In the genomic region with DNA sequence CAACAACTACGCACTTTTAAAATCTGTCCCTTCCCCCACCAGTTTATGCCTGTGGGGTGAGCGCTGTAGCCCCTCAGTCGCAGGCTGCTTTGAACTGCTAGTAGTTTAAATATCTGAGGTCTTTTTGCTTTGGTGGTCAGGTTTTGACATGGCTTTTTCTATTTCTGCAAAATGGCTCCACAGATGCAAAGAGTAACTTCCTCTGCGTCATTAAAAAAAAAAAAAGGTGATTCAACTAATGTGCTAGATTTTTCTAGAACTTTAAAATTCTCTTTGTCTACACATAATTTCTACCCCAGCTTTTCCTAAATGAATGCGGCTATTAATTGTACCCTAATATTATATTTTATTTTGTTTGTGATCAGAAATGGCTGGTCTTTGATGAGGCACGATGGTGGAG, we compare ENCODE assay signal across 8 mouse cellular contexts. TPM values are rescaled to one million over a fixed set of nuclear protein-coding genes. Genes with fewer than 3 reads are reported as not detected.
A peak's percentile ranks its signal among the peaks of the same experiment; 100 is the strongest.
DNase-seq lines count a peak whose midpoint lies in the region; ATAC-seq and TF ChIP-seq lines count a peak whose summit lies in the region.

No protein-coding gene starts in this region.

- H3K27me3 ChIP-seq in heart, embryonic 14.5 days (ENCODE audit: control insufficient read depth, insufficient read depth, low read length), result peaks cover 21% of the 10 kb centered on the region
- H3K27me3 ChIP-seq in hindbrain, embryonic 11.5 days (ENCODE audit: control insufficient read depth, insufficient read depth, low read length), result peaks cover 57% of the 10 kb centered on the region
- peaks cover 26% of the 10 kb centered on the region for H3K27me3 ChIP-seq in megakaryocyte, embryonic 14.5 days (replicated peaks)

- 30% methylated on average over 6 of the region's 6 CpGs for WGBS in heart, embryonic 14.5 days
- WGBS in hindbrain, embryonic 11.5 days, result 32% methylated on average over 6 of the region's 6 CpGs

- intact Hi-C loops in left cerebral cortex, postnatal 14 days (cut with DNase I), result no loop called here

- no peak for DNase-seq in heart, postnatal 4 days
- DNase-seq in ES-E14 (ENCODE audit: low read depth, low spot score), result no peak
- no peak for DNase-seq in hindbrain, embryonic 11.5 days (ENCODE audit: low spot score)
- no peak for DNase-seq in thymus, postnatal 0 days (ENCODE audit: low spot score)
- DNase-seq in left cerebral cortex, postnatal 14 days (ENCODE audit: low spot score in 2 of 2), result no peak
- no peak for DNase-seq in spleen, postnatal 36 days (ENCODE audit: low spot score in 2 of 2)

- in situ Hi-C loops in ES-E14 (cut with MboI; ENCODE audit: low sequenced_read_pairs in 2 of 2, unreplicated experiment in 2 of 2), result no loop called here

- peaks cover 21% of the 10 kb centered on the region for H3K36me3 ChIP-seq in heart, embryonic 14.5 days (ENCODE audit: control insufficient read depth, insufficient read depth, low read length)
- H3K36me3 ChIP-seq in ES-E14 (ENCODE audit: control insufficient read depth, insufficient read depth, low read length, poor library complexity, severe bottlenecking), result peaks cover 3% of the 10 kb centered on the region
- H3K36me3 ChIP-seq in hindbrain, embryonic 11.5 days (ENCODE audit: control insufficient read depth, insufficient read depth, low read length), result peaks cover 4% of the 10 kb centered on the region; the same call in 1 of the 2 replicates
- peaks cover 27% of the 10 kb centered on the region for H3K36me3 ChIP-seq in megakaryocyte, embryonic 14.5 days (replicated peaks; ENCODE audit: low read length)

- H3K4me3 ChIP-seq in heart, embryonic 14.5 days (ENCODE audit: control insufficient read depth in 1 of 2, insufficient read depth in 1 of 2, low read depth in 1 of 2, low read length in 2 of 2), result peak overlapping the region; percentile 62 to 74
- peak overlapping the region; percentile 72 to 82 for H3K4me3 ChIP-seq in ES-E14 (ENCODE audit: insufficient read depth in 1 of 2, low read depth in 1 of 2, low read length in 2 of 2, poor library complexity in 1 of 2, severe bottlenecking in 1 of 2)
- H3K4me3 ChIP-seq in hindbrain, embryonic 11.5 days (ENCODE audit: low read depth, low read length), result peak overlapping the region; percentile 22
- peak overlapping the region; percentile 94 for H3K4me3 ChIP-seq in megakaryocyte, embryonic 14.5 days (replicated peaks)

- H3K4me1 ChIP-seq in heart, embryonic 14.5 days (ENCODE audit: control insufficient read depth in 2 of 2, insufficient read depth in 2 of 2, low read length in 2 of 2), result 0 out of 4 replicates have a peak, but pooled peaks cover 2 to 3% of the 10 kb centered on the region in 2 experiments
- H3K4me1 ChIP-seq in ES-E14 (ENCODE audit: control insufficient read depth in 2 of 2, insufficient read depth in 2 of 2, low read length in 2 of 2, poor library complexity in 1 of 2), result 0 out of 4 replicates have a peak, but pooled peaks cover 0 to 3% of the 10 kb centered on the region in 2 experiments
- H3K4me1 ChIP-seq in hindbrain, embryonic 11.5 days (replicated peaks; ENCODE audit: control insufficient read depth, insufficient read depth, low read length), result no peaks in the 10 kb centered on the region
- H3K4me1 ChIP-seq in megakaryocyte, embryonic 14.5 days, result peaks cover 9% of the 10 kb centered on the region

- no peak for ATAC-seq in heart, embryonic 14.5 days (ENCODE audit: insufficient number of reproducible peaks, insufficient read depth, low FRiP score, low read depth)
- ATAC-seq in hindbrain, embryonic 11.5 days (ENCODE audit: low FRiP score), result no peak

- no peaks in the 10 kb centered on the region for H3K9me3 ChIP-seq in heart, embryonic 14.5 days (ENCODE audit: control insufficient read depth, low read length)
- H3K9me3 ChIP-seq in ES-E14 (ENCODE audit: control insufficient read depth, insufficient read depth, low read depth, low read length), result no peaks in the 10 kb centered on the region
- no peaks in the 10 kb centered on the region for H3K9me3 ChIP-seq in hindbrain, embryonic 11.5 days (ENCODE audit: control insufficient read depth, low read length)
- no peaks in the 10 kb centered on the region for H3K9me3 ChIP-seq in megakaryocyte, embryonic 14.5 days

- no peak overlapping the region for H3K9ac ChIP-seq in heart, embryonic 14.5 days (ENCODE audit: low read length)
- H3K9ac ChIP-seq in ES-E14 (ENCODE audit: insufficient read depth, low read depth, low read length, poor library complexity, severe bottlenecking), result peak overlapping the region; percentile 82
- no peak overlapping the region for H3K9ac ChIP-seq in hindbrain, embryonic 11.5 days (ENCODE audit: low read depth, low read length)

- H3K4me2 ChIP-seq in heart, embryonic 14.5 days (ENCODE audit: low read length), result peak overlapping the region; percentile 63
- peak overlapping the region; percentile 31; the same call in 1 of the 2 replicates for H3K4me2 ChIP-seq in hindbrain, embryonic 11.5 days (replicated peaks; ENCODE audit: low read depth, low read length)

- H3K27ac ChIP-seq in heart, embryonic 14.5 days (replicated peaks in 1 of 2; ENCODE audit: control insufficient read depth in 1 of 2, insufficient read depth in 1 of 2, low read depth in 2 of 2, low read length in 2 of 2), result peak overlapping the region; percentile 85 to 93
- 0 out of 2 replicates have a peak overlapping the region, but pooled peaks have one; percentile 47 for H3K27ac ChIP-seq in ES-E14 (ENCODE audit: insufficient read depth, low read depth, low read length, poor library complexity, severe bottlenecking)
- peak overlapping the region; percentile 54; the same call in 1 of the 2 replicates for H3K27ac ChIP-seq in hindbrain, embryonic 11.5 days (ENCODE audit: low read depth, low read length)

TF ChIP-seq in ES-E14, 5 proteins besides CTCF, POLR2A, EP300 and RAD21:
- TF ChIP-seq CHD2 (IDR thresholded peaks at IDR 0.05; ENCODE audit: low read depth, low read length) (no peak), ZNF384 (IDR thresholded peaks at IDR 0.05; ENCODE audit: low read depth, low read length) (0 out of 2 replicates have a peak, but pooled peaks have one; percentile 20)

RNA-seq across cellular contexts. Expression of a gene that starts 0.7 kb away (rescaled TPM):
- polyA plus RNA-seq in heart, embryonic 14.5 days (2014; fragmentation: Nextera tagmentation; extraction: Ambion mirVana), result 11.5 and 13.6 TPM in 2 replicates
- total RNA-seq in heart, postnatal 4 days (2021), result 10 to 100 TPM; 13.5 to 14.6 TPM
- 28.7 and 35.9 TPM in 2 replicates for total RNA-seq in ES-E14 (2012; rRNA removed)
- 29.4 and 38.5 TPM in 2 replicates for polyA plus RNA-seq in hindbrain, embryonic 11.5 days (2014; fragmentation: Nextera tagmentation; extraction: Ambion mirVana)
- 13.1 and 18.0 TPM in 2 replicates for polyA plus RNA-seq in megakaryocyte, embryonic 14.5 days (2012; ENCODE audit: insufficient read depth, low replicate concordance)
- polyA plus RNA-seq in thymus, postnatal 0 days (2015; fragmentation: Nextera tagmentation; extraction: Ambion mirVana), result 9.6 and 10.3 TPM in 2 replicates
- total RNA-seq in left cerebral cortex, postnatal 14 days (2021), result 10 to 100 TPM; 65.9 to 78.1 TPM

RNA-seq across cellular contexts. Expression of a gene that starts 15.6 kb away (rescaled TPM):
- polyA plus RNA-seq in heart, embryonic 14.5 days (2014; fragmentation: Nextera tagmentation; extraction: Ambion mirVana), result 10.5 and 10.6 TPM in 2 replicates
- 1 to 10 TPM; 3.0 to 3.5 TPM for total RNA-seq in heart, postnatal 4 days (2021)
- total RNA-seq in ES-E14 (2012; rRNA removed), result 3.7 and 3.9 TPM in 2 replicates
- polyA plus RNA-seq in hindbrain, embryonic 11.5 days (2014; fragmentation: Nextera tagmentation; extraction: Ambion mirVana), result 15.5 and 16.2 TPM in 2 replicates
- polyA plus RNA-seq in megakaryocyte, embryonic 14.5 days (2012; ENCODE audit: insufficient read depth, low replicate concordance), result 0.23 TPM in 1 of 2 replicates, not detected in the other
- polyA plus RNA-seq in thymus, postnatal 0 days (2015; fragmentation: Nextera tagmentation; extraction: Ambion mirVana), result 10.2 and 13.7 TPM in 2 replicates
- 10 to 100 TPM; 45.2 to 53.4 TPM for total RNA-seq in left cerebral cortex, postnatal 14 days (2021)

RNA-seq across cellular contexts. Expression of a gene that starts 25.6 kb away (rescaled TPM):
- 2.0 and 2.7 TPM in 2 replicates for polyA plus RNA-seq in heart, embryonic 14.5 days (2014; fragmentation: Nextera tagmentation; extraction: Ambion mirVana)
- total RNA-seq in heart, postnatal 4 days (2021), result 1 to 10 TPM; 3.4 to 3.9 TPM
- 2.2 and 3.0 TPM in 2 replicates for total RNA-seq in ES-E14 (2012; rRNA removed)
- polyA plus RNA-seq in hindbrain, embryonic 11.5 days (2014; fragmentation: Nextera tagmentation; extraction: Ambion mirVana), result 4.7 and 7.2 TPM in 2 replicates
- polyA plus RNA-seq in megakaryocyte, embryonic 14.5 days (2012; ENCODE audit: insufficient read depth, low replicate concordance), result not detected in 2 replicates
- 0.26 and 0.35 TPM in 2 replicates for polyA plus RNA-seq in thymus, postnatal 0 days (2015; fragmentation: Nextera tagmentation; extraction: Ambion mirVana)
- total RNA-seq in left cerebral cortex, postnatal 14 days (2021), result 10 to 100 TPM; 20.4 to 21.2 TPM

Comparison
In these comparisons a context has a peak if more than half of its experiments do, and no peak if none do; other contexts are left out.
1. H3K4me3 ChIP-seq: peak in every context shown above with its lines; median percentile 94 in megakaryocyte, embryonic 14.5 days; 77 in ES-E14; 68 in heart, embryonic 14.5 days; 22 in hindbrain, embryonic 11.5 days.